Mouse (Mus musculus) kidney, postnatal 0 days (tissue): ENCODE results near the gene Igfbp6. TPM values are rescaled to one million over a fixed set of nuclear protein-coding genes. Genes with fewer than 3 reads are reported as not detected.

Source experiments
- ATAC-seq: fragments of 200-750 bp; cut with Nextera tagmentation; replicated peaks from 2 replicates; pipeline ENCODE4 v1.8.0; 2017; ENCODE audit warnings: low read depth, moderate number of reproducible peaks, moderate TSS enrichment, moderate library complexity; ENCODE audit not compliant: low FRiP score
- DNase-seq: peaks from one replicate; pipeline ENCODE4 v3.0.0-alpha.2; 2016; ENCODE audit warnings: low spot score
- H3K27ac ChIP-seq: fragments of 300-500 bp; sonication (generic); 2 replicates; pipeline ENCODE4 v1.5.1; 2014; ENCODE audit warnings: mild to moderate bottlenecking
- H3K27me3 ChIP-seq: fragments of 300-500 bp; sonication (generic); 2 replicates; pipeline ENCODE4 v1.6.1; 2014; ENCODE audit warnings: low read length, mixed read lengths; ENCODE audit not compliant: insufficient read depth
- H3K36me3 ChIP-seq: fragments of 300-500 bp; sonication (generic); 2 replicates; pipeline ENCODE4 v1.6.1; 2014; ENCODE audit warnings: low read length, mixed read lengths; ENCODE audit not compliant: insufficient read depth
- H3K4me1 ChIP-seq: fragments of 300-500 bp; sonication (generic); replicated peaks from 2 replicates; pipeline ENCODE4 v1.6.1; 2014; ENCODE audit warnings: antibody characterized with exemption, low read length, mixed read lengths; ENCODE audit not compliant: insufficient read depth
- H3K4me2 ChIP-seq: fragments of 300-500 bp; sonication (generic); 2 replicates; pipeline ENCODE4 v1.6.1; 2014; ENCODE audit warnings: mild to moderate bottlenecking, low read length, moderate library complexity, mixed read lengths
- H3K4me3 ChIP-seq: fragments of 300-500 bp; sonication (generic); replicated peaks from 2 replicates; pipeline ENCODE4 v1.5.1; 2014; ENCODE audit warnings: low read depth, low read length
- H3K9ac ChIP-seq: fragments of 300-500 bp; sonication (generic); 2 replicates; pipeline ENCODE4 v1.6.1; 2014; ENCODE audit warnings: low read depth, low read length
- H3K9me3 ChIP-seq: fragments of 300-500 bp; sonication (generic); replicated peaks from 2 replicates; pipeline ENCODE4 v1.6.1; 2016; ENCODE audit warnings: low read length, inconsistent platforms, mixed read lengths
- CTCF ChIP-seq: IDR thresholded peaks from 2 replicates; pipeline ENCODE4 v1.5.1; 2016; ENCODE audit warnings: antibody characterized with exemption, low read depth, mild to moderate bottlenecking, moderate library complexity
- WGBS: fragments of 180-500 bp; shearing (Covaris S2); extraction: QIAGEN DNeasy Blood & Tissue Kit; methylation state at CpG from one replicate; pipeline ENCODE4 v1.1.7; 2014; 5-methylcytosine and 5-hydroxymethylcytosine counted together
- polyA plus RNA-seq: library from polyadenylated mRNA; unstranded; fragments of >200 nt; fragmentation: Nextera tagmentation; extraction: Ambion mirVana; gene quantifications from 2 replicates; pipeline ENCODE4 v1.2.1, GENCODE M21; 2015

The Igfbp6 gene
- polyA plus RNA-seq, 1 experiment from 2014 or later: 28.3 TPM

GRCm38 (mm10) chr15:102100161-102100981 lies 43.8 kb upstream of the Igfbp6 start, which contains the start of gene Tns2:
Tns2 (plus strand) TSS chr15:102100413.
- Histone ChIP-seq H3K9me3 (no peaks in the 10 kb centered on the region), H3K27me3 (no peaks in the 10 kb centered on the region), H3K9ac (peak within 1 kb of the TSS; percentile 72), H3K4me3 (peak within 1 kb of the TSS; percentile 56), H3K4me1 (peaks cover 49% of the 10 kb centered on the region), H3K4me2 (peak within 1 kb of the TSS; percentile 85), H3K36me3 (peaks cover 12% of the 10 kb centered on the region), H3K27ac (peak within 1 kb of the TSS; percentile 99)
- DNase-seq: peak; percentile 92
- 3% methylated on average over 70 of the region's 82 CpGs for WGBS
- peak; percentile 60 for ATAC-seq
- peak; percentile 69 for TF ChIP-seq CTCF

- WGBS: 18% methylated on average over 10 of the region's 10 CpGs
- no peak for ATAC-seq
- TF ChIP-seq CTCF: 0 out of 2 replicates have a peak, but pooled peaks have one; percentile 7
- Histone ChIP-seq H3K27ac (peak overlapping the region; percentile 99), H3K4me2 (peak overlapping the region; percentile 85), H3K9me3 (no peaks in the 10 kb centered on the region), H3K4me3 (peak overlapping the region; percentile 56), H3K9ac (peak overlapping the region; percentile 72), H3K36me3 (peaks cover 7% of the 10 kb centered on the region; the same call in 1 of the 2 replicates), H3K4me1 (peaks cover 57% of the 10 kb centered on the region), H3K27me3 (no peaks in the 10 kb centered on the region)
- peak; percentile 82 for DNase-seq
Measured at GRCm38 (mm10) chr15:102100996-102101671, 43.0 kb upstream of the Igfbp6 start.

GRCm38 (mm10) chr15:102101672-102102541 lies 42.3 kb upstream of the Igfbp6 start:
- Histone ChIP-seq H3K4me2 (peak overlapping the region; percentile 85), H3K36me3 (peaks cover 7% of the 10 kb centered on the region; the same call in 1 of the 2 replicates), H3K4me1 (peaks cover 64% of the 10 kb centered on the region), H3K4me3 (peak overlapping the region; percentile 40), H3K9me3 (no peaks in the 10 kb centered on the region), H3K27me3 (no peaks in the 10 kb centered on the region), H3K27ac (peak overlapping the region; percentile 99), H3K9ac (peak overlapping the region; percentile 82)
- 12% methylated on average over 11 of the region's 11 CpGs for WGBS
- ATAC-seq: no peak
- TF ChIP-seq CTCF: no peak
- DNase-seq: peak; percentile 88

GRCm38 (mm10) chr15:102102548-102103121 lies 41.5 kb upstream of the Igfbp6 start:
- WGBS: 6% methylated on average over 6 of the region's 6 CpGs
- Histone ChIP-seq H3K4me1 (peaks cover 69% of the 10 kb centered on the region), H3K36me3 (peaks cover 5% of the 10 kb centered on the region; the same call in 1 of the 2 replicates), H3K27me3 (no peaks in the 10 kb centered on the region), H3K9ac (peak overlapping the region; percentile 82), H3K9me3 (no peaks in the 10 kb centered on the region), H3K4me3 (peak overlapping the region; percentile 40), H3K27ac (peak overlapping the region; percentile 99), H3K4me2 (peak overlapping the region; percentile 85)
- TF ChIP-seq CTCF: no peak
- peak; percentile 9 for ATAC-seq
- peak; percentile 93 for DNase-seq

- Histone ChIP-seq H3K9me3 (no peaks in the 10 kb centered on the region), H3K9ac (peak overlapping the region; percentile 82), H3K4me1 (peaks cover 66% of the 10 kb centered on the region), H3K27ac (peak overlapping the region; percentile 99), H3K27me3 (no peaks in the 10 kb centered on the region), H3K4me2 (peak overlapping the region; percentile 85), H3K36me3 (peaks cover 10% of the 10 kb centered on the region; the same call in 1 of the 2 replicates), H3K4me3 (peak overlapping the region; percentile 40)
- 4% methylated on average over 14 of the region's 14 CpGs for WGBS
- DNase-seq (peak; percentile 88), ATAC-seq (peak; percentile 33)
- TF ChIP-seq CTCF: no peak
Measured at GRCm38 (mm10) chr15:102103371-102103946, 40.7 kb upstream of the Igfbp6 start.
